Mouse (Mus musculus) G1E (cell line): ENCODE results near the gene Hes7. TPM values are rescaled to one million over a fixed set of nuclear protein-coding genes. Genes with fewer than 3 reads are reported as not detected.

Source experiments
- ATAC-seq: 2 replicates; pipeline ENCODE4 v1.8.0; 2016; ENCODE audit warnings: mild to moderate bottlenecking; ENCODE audit not compliant: insufficient number of reproducible peaks, poor library complexity, low FRiP score, severe bottlenecking; ENCODE audit errors: extremely low read depth
- DNase-seq: peaks from one replicate; pipeline ENCODE4 v3.0.0; 2012; ENCODE audit warnings: low spot score
- H3K27me3 ChIP-seq: 2 replicates; pipeline ENCODE4 v1.6.1; 2012; ENCODE audit warnings: mild to moderate bottlenecking, low read length, inconsistent platforms; ENCODE audit not compliant: insufficient read depth
- H3K36me3 ChIP-seq: replicated peaks from 2 replicates; pipeline ENCODE3; 2012; ENCODE audit warnings: mild to moderate bottlenecking, inconsistent platforms
- H3K4me1 ChIP-seq: 2 replicates; pipeline ENCODE4 v1.6.1; 2012; ENCODE audit warnings: low read depth, low read length, inconsistent platforms, mixed read lengths; ENCODE audit not compliant: insufficient read depth
- H3K4me3 ChIP-seq: 2 replicates; pipeline ENCODE4 v1.5.1; 2012; ENCODE audit warnings: low read depth, mild to moderate bottlenecking, inconsistent platforms, low read length, moderate library complexity, mixed read lengths
- H3K9me3 ChIP-seq: replicated peaks from 2 replicates; pipeline ENCODE4 v1.6.1; 2012; ENCODE audit warnings: inconsistent platforms
- CTCF ChIP-seq: IDR thresholded peaks from 2 replicates; pipeline ENCODE4 v1.5.1; 2012; ENCODE audit warnings: low read depth, low read length, inconsistent platforms, mixed read lengths
- GATA1 ChIP-seq: IDR thresholded peaks from 2 replicates; pipeline ENCODE4 v1.6.1; 2012; ENCODE audit warnings: borderline replicate concordance, low read length, inconsistent platforms, mixed read lengths
- GATA2 ChIP-seq: IDR thresholded peaks from 2 replicates; pipeline ENCODE4 v1.6.1; 2012; ENCODE audit warnings: low read depth, low read length, inconsistent platforms, borderline replicate concordance
- POLR2AphosphoS5 ChIP-seq: IDR thresholded peaks from 2 replicates; pipeline ENCODE4 v1.6.1; 2012; ENCODE audit warnings: low read depth, low read length, inconsistent platforms; ENCODE audit not compliant: insufficient replicate concordance
- TAL1 ChIP-seq: conservative IDR thresholded peaks from 2 replicates; pipeline ENCODE4 v1.6.1; 2012; ENCODE audit warnings: low read depth, low read length, inconsistent platforms, mixed read lengths
- polyA plus RNA-seq: library from polyadenylated mRNA; stranded (reverse); fragments of >175 nt; gene quantifications from 2 replicates; pipeline ENCODE4 v1.2.3, GENCODE M21; 2012
- total RNA-seq, 2 experiments: library from RNA; stranded (forward) in 1 of 2; stranded (reverse) in 1 of 2; fragments of 200-1000 nt in 1 of 2; fragments of >200 nt in 1 of 2; fragmentation: Nextera tagmentation in 1 of 2; gene quantifications; 2 replicates each; pipeline ENCODE4 v1.2.3; 2014 to 2017

Hes7 gene
- total and polyA plus RNA-seq, 3 experiments, result 0.22 to 1.2 TPM; not detected in 1

DNA sequence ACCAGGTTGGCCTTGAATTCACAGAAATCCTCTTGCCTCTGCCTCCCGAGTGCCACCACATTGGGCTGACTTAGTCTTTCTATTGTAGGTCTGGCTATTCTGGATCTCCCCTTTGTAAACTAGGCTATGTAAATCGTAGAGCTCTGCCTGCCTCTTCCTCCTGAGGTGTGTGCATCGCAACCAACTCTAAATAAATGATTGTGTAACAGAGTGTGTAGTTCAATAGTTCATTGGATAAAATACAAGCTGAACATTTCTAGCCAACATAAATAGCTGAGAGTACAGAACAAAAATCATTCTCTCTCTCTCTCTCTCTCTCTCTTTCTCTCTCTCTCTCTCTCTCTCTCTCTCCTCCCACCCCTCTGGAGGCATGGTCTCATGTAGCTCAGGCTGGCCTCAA is 5.6 kb upstream of the Hes7 start:
- H3K4me3 ChIP-seq, result no peak overlapping the region
- H3K36me3 ChIP-seq, result peaks cover 4% of the 10 kb centered on the region
- ATAC-seq (no peak), DNase-seq (no peak)
- H3K9me3 ChIP-seq, result no peaks in the 10 kb centered on the region
- no peak for TF ChIP-seq GATA1
- no peak for TF ChIP-seq GATA2
- no peak for TF ChIP-seq POLR2AphosphoS5
- no peak for TF ChIP-seq TAL1
- TF ChIP-seq CTCF, result no peak
- H3K4me1 ChIP-seq, result peaks cover 52% of the 10 kb centered on the region
- H3K27me3 ChIP-seq, result peaks cover 21% of the 10 kb centered on the region

DNA sequence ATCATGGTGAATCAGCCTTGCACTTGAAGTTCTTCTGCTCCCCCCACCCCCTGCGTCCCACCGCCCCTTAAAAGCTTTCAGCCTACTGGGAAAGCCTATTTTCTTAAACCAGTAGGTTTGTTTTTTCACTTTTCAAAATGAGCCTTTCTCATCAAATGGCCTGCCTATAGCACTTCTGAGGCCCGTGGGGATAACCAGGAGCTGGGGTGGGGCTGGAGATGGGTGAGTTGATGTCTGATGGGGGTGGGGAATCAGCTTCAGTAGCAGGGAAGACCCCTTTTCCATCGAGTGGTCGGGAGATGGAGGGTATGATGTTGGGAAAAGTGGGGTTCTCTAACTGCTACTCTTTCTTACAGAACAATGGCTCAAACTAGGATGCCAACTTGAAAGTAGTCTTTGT is 3.4 kb upstream of the Hes7 start:
- TF ChIP-seq TAL1 (no peak), GATA1 (no peak), GATA2 (no peak), POLR2AphosphoS5 (no peak), CTCF (no peak)
- no peaks in the 10 kb centered on the region for H3K36me3 ChIP-seq
- H3K27me3 ChIP-seq, result peaks cover 29% of the 10 kb centered on the region
- H3K4me1 ChIP-seq, result peaks cover 58% of the 10 kb centered on the region
- no peaks in the 10 kb centered on the region for H3K9me3 ChIP-seq
- DNase-seq (no peak), ATAC-seq (no peak)
- peak overlapping the region; percentile 3; the same call in 1 of the 2 replicates for H3K4me3 ChIP-seq

DNA sequence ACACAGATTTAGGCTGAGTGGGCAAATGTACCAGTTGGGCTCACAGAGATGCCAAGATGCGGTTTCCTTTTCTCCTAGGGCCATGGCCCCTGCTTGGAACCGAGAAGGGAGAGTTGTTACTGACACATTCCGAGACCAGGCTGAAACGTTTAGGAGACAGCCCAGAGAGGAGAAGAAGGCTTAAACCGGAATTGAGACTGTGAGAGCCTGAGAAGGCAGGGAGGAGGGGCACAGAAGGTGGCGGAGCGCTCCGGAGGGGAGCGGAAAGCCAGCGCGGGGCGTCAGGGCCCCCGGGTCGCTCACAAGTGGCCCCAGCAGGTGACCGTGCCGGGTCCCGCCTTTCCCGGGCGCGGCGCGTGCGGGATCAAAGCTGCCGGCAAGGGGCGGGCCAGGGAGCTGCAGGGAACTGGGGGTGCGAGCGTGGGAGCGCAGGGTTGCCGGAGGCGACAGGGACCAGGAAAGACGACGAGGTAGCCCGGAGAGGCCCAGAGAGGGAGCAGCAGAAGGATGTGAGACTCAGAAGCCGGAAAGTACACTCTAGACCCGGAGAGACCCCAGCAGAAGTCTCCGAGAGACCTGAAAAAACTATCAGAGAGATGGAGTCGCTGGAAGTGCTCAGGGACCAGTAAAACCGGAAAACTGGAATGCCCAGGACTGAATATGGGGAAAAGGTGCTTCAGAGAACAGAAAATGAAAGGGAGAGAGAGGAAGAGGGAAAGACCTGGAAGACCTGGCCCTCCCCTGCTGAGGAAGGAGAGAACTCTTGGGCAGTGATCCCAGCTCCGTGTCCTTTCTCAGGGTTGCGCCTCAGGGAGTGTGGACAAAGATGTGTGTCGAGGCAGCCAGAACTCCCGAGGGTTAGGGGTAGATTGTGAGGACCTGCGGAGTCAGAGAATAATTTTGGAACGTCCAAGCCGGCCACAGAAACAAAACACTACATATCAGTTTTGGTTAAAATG is 2.2 kb upstream of the Hes7 start:
- ATAC-seq, result no peak
- peaks cover 64% of the 10 kb centered on the region for H3K4me1 ChIP-seq
- DNase-seq, result peak; percentile 65
- H3K36me3 ChIP-seq, result no peaks in the 10 kb centered on the region
- no peaks in the 10 kb centered on the region for H3K9me3 ChIP-seq
- no peak for TF ChIP-seq GATA1
- no peak for TF ChIP-seq CTCF
- TF ChIP-seq TAL1, result no peak
- TF ChIP-seq POLR2AphosphoS5, result no peak
- peaks cover 18% of the 10 kb centered on the region for H3K27me3 ChIP-seq
- H3K4me3 ChIP-seq, result peak overlapping the region; percentile 74

DNA sequence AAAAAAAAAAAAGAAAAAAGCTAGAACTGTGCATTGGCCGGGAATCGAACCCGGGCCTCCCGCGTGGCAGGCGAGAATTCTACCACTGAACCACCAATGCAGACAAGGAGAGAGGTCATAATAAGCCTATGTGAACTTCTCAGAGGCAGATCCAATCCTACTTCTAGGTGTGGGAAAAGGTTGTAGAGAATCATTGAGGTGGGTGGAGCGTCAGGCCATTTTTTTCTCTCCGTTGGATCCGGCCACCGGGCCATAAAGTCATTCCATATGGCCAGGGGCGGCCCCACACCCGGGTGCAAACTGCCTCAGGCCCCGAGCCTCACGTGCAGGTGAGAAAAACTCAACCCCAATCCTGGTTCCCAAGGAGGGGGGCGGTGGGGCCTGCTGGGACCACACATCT is 1.4 kb upstream of the Hes7 start:
- no peak for ATAC-seq
- Histone ChIP-seq H3K27me3 (peaks cover 17% of the 10 kb centered on the region), H3K36me3 (no peaks in the 10 kb centered on the region), H3K9me3 (no peaks in the 10 kb centered on the region), H3K4me3 (peak overlapping the region; percentile 74), H3K4me1 (peaks cover 68% of the 10 kb centered on the region)
- DNase-seq, result peak; percentile 46
- TF ChIP-seq POLR2AphosphoS5 (no peak), TAL1 (no peak), GATA2 (no peak), GATA1 (no peak), CTCF (no peak)

DNA sequence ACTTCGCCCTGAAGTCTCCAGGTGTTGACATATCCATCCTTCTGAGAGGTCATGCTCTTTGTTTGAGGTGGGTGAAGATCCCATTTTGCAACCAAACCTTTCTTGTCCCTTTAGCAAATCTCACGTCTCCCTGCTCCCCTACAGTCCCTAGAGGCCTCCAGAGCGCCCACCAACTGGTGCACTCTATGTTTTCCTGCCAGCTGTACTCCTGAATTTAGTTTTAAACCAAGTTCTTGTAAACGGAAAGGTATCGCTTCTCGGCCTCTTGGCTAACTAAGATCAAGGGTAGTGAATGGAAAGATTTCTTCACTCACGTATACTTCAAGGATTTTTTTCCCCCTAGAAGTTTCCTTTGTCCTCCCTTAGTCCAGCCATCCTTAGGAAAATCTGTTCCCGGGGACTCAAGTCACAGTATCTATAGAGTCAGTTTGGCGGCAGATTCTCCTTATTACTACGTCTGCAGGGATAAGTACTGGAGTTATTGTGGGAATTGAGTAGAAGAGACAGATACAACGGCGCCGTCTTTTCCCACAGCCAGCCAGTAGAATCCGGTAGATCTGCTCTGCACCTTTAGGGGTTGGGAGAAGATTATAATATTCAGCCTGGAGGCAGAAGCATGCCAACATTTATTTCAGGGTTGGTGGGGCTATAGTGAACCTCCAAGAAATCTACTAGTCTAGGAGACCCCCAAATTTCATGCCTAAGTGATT is 603 bp upstream of the Hes7 start:
- DNase-seq, result no peak
- H3K4me1 ChIP-seq, result peaks cover 67% of the 10 kb centered on the region
- H3K4me3 ChIP-seq, result peak overlapping the region; percentile 74; the same call in 1 of the 2 replicates

More for the DNA sequence above, 603 bp upstream of the Hes7 start:
- ATAC-seq, result no peak
- Histone ChIP-seq H3K9me3 (no peaks in the 10 kb centered on the region), H3K27me3 (peaks cover 17% of the 10 kb centered on the region), H3K36me3 (no peaks in the 10 kb centered on the region)
- TF ChIP-seq TAL1 (no peak), GATA1 (no peak), POLR2AphosphoS5 (no peak), CTCF (no peak), GATA2 (no peak)
